Mouse (Mus musculus) layer of hippocampus, adult 8-10 months (tissue): ENCODE results near the gene Edaradd. TPM values are rescaled to one million over a fixed set of nuclear protein-coding genes. Genes with fewer than 3 reads are reported as not detected.
"Not testable (repeated sequence)": the region's sequence is repeated elsewhere in the genome, so short reads cannot be mapped to it uniquely, and the experiment has no call there.

Experiments
- DNase-seq, 2 experiments: peaks; one replicate each; pipeline ENCODE4 v3.0.0; 2022; ENCODE audit warnings: low spot score in 2 of 2
- total RNA-seq, 4 experiments: library from RNA; stranded (reverse); gene quantifications; 2 replicates each; pipeline ENCODE4 v1.2.4; 2022

Edaradd gene
- total RNA-seq, 4 experiments from 2014 or later = 0.16 to 0.28 (median 0.21) TPM

GRCm38 (mm10) chr13:12511189-12511965 is 8.9 kb downstream of the Edaradd start:
- no peak for DNase-seq

DNA sequence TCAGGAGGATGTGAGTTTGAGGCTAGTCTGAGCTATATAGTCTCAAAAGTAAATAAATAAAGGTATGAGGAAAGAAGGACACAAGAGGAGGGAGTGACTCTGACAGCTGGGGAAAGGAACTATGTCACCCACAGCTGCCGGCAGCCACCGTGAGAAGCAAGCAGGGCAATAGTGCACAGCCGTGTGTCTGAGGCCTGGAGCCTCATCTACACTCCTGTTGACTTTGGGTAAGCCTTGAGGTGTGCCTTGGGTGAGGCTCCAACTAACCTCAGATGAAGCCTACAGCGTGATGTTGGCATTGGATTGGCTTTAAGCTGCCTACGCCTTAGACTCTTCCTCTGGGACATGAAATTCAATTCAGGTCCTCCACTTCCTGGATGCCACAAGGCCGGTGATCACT is 10.2 kb downstream of the Edaradd start:
- no peak for DNase-seq

DNA sequence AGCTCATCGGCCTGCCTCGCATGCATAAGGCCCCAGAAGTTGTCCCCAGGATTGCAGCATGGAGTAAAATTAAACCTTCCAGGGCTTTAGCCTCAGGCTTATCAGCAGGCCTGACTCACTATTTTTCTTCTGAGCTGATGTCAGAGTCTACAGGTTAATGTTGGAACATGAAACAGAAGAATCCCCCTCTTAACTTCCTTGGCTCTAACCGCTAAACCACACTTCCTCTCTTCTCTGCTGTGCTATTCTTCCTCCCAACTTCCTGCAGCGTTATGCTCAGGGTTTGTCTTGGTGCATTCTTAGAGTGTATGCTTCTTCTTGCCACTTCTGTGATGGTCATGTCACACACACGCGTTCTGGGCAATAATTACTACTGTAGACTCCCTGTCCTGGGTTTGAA is 12.8 kb downstream of the Edaradd start:
- DNase-seq = no peak

- DNase-seq = no peak
These were observed 14.9 kb downstream of the Edaradd start for GRCm38 (mm10) chr13:12505359-12505758.

DNA sequence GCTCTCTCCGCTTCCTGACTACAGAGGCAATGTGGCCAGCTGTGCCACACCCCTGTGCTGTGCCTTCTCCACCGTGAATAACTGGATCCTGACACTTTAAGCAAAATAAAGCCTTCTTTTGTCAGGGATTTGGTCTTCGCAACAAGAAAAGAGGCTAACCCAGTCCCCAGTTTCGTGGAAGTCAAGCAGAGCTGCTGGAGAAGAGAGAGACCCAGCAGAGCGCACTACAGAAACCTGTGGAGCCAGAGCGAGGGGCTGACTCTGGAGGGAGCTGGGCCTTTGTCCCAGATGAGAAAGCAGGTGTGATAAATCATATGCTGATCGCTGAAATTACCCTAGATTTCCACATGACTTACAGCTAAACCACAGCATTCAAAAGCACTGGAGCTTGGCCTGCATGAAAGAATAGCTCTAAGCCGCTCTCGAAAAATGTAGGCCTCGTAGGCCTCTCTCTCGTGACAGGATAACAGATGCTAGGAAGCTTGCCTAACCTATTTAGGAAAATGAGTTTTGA is 16.9 kb downstream of the Edaradd start:
- DNase-seq = no peak

GRCm38 (mm10) chr13:12502665-12503237 is 17.5 kb downstream of the Edaradd start:
- no peak for DNase-seq

GRCm38 (mm10) chr13:12499107-12499506 is 21.1 kb downstream of the Edaradd start:
- no peak for DNase-seq

GRCm38 (mm10) chr13:12497809-12498208 is 22.4 kb downstream of the Edaradd start:
- DNase-seq = no peak

DNA sequence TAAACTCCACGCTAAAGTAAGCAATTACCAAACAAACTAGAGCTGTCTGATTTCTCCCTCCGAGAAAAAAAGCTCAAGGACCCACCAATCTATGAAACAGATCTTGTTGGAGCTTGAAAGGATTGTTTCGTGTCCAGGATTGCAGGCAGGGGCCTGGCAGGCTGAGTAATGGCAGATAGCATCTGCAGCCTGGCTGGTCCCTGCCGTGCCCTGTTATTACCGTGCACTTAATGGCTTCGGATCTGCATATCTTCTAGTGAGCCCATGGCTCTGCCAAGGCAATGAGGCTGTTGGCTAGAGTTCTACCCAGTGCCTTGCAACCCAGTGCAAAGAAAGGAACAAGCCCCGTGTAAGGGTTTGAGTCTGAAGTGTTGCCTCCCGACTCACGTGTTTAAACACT is 25.5 kb downstream of the Edaradd start:
- DNase-seq = no peak

- DNase-seq = no peak
These were observed 27.7 kb downstream of the Edaradd start for GRCm38 (mm10) chr13:12492515-12492914.

- no peak for DNase-seq
These were observed 34.6 kb downstream of the Edaradd start for GRCm38 (mm10) chr13:12485640-12486039.

- DNase-seq = no peak
These were observed 35.0 kb downstream of the Edaradd start for GRCm38 (mm10) chr13:12485197-12485596.

DNA sequence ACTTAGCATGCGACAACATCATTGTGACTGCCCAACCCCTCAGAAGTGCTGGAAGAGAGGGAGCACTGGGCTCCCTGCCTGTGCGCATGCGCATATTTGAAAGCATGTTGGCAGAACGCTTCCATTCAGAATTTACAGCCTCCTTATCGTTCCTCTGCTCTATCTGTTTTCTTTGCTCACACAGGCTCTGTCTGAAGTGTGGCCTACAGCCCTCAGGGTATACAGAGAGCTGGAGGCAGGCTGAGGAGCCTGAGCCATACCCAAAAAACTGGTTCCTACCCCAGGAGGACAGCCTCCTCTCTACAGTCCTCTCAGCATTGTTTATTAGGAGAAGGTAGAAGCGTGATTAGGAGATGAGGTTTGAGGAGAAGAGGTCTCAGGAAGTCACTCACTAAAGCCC is 40.4 kb downstream of the Edaradd start:
- no peak for DNase-seq

DNA sequence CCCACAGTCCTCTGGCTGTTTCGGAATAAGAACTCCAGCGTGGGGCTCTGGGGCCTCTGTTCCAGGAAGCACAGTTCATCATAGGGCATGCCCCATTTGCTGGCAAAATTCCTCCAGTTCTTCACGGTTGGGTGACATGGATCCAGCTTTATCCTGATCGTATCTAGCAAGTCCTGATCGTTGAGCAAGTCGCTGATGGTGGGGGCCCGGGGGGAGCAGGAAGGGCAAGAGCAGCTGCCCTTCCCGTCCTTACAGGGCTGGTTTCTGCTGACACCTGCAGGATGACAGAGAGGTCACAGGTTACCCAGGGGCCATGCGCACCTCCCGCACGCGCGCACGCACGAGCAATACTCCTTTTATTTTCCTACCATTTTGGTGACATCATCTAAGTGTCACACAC is 41.9 kb downstream of the Edaradd start:
- DNase-seq = no peak

DNA sequence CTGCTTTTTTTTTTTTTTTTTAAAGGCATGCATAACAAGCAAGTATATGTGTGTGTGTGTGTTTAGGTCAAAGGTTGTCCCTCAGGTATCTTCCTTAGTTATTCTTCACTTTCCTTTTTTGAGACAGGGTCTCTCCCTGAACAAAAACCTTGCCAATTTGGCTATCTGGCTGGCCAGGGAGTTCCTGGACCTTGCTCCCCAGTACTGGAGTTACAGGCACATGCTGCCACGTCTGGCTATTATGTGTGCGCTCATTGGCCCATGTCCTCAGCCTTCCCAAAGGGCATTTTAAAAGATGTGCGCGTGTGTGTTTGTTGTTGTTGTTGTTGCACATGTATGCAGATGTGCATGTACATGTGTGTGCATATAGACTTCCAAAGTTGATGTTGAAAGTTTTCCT is 43.4 kb downstream of the Edaradd start:
- no peak for DNase-seq

GRCm38 (mm10) chr13:12475239-12475638 is 45.0 kb downstream of the Edaradd start:
- DNase-seq = no peak

DNA sequence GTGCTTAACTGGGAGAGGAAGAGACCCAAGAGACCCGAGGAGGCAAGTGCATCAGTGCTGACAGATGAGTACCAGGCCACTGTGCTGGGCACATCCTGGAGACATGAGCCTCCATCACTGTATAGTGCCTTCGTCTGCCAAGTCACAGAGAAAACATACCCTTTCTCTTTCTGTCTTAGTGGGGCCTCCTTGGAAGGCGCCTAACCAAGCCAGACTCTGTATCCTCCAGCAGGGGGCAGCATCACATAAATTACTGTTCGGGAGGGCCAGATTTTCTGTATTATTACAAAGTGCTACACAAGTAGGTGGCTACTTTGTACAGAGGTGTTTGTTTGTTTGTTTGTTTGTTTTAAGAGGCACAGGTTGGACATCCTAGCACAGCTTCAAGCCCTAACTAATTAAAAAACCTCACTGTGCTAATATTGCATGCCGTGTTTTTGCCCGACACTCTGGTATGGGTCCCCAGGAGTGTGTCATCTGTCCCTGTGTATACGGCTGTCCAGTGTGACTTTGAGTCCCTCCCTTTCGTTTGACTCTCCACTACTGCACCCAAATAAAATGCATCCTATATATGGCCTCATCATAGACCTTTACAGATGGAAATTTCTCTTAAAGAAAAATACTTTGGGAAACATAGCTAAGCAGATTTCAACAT is 46.4 kb downstream of the Edaradd start:
- peak; percentile 41 to 67 for DNase-seq

DNA sequence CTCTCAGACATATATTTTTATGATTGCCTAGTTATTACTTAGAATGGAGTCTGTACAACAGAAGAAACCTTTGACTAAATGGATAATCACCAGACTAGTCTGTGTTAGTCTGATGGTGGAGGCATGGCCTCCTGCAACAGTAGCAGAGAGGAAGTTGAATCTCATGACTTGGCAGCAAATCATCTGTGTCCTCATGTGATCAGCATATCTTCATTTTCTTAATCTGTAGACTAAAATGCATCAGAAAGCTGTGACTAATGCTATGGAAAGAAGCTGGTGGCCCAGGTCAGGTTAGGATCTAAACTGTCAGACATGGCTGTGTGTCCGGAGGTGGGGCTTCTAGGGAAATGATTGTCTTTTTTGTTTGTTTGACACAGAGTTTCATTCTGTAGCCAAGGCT is 51.8 kb downstream of the Edaradd start:
- DNase-seq = no peak

- DNase-seq = no peak
These were observed 55.4 kb downstream of the Edaradd start, which contains the start of gene Lgals8 for GRCm38 (mm10) chr13:12464844-12465243. TSS of gene Lgals8 (minus strand) at chr13:12464944.

- DNase-seq = not testable (repeated sequence)
These were observed 56.1 kb downstream of the Edaradd start for GRCm38 (mm10) chr13:12464159-12464558.

- no peak for DNase-seq
These were observed 57.6 kb downstream of the Edaradd start for GRCm38 (mm10) chr13:12462623-12463022.

- no peak for DNase-seq
These were observed 58.5 kb downstream of the Edaradd start for GRCm38 (mm10) chr13:12461730-12462119.
